ENCODE assay signal across 10 mouse cellular contexts in genomic region chr4:62517046-62517445, GRCm38 (mm10). TPM values are rescaled to one million over a fixed set of nuclear protein-coding genes. Genes with fewer than 3 reads are reported as not detected.
DNase-seq lines count a peak whose midpoint lies in the region; ATAC-seq and TF ChIP-seq lines count a peak whose summit lies in the region.
"Had no signal": no experiment of that assay in that cellular context is flagged by ENCODE, and none has a peak within 500 bp of the region (broad histone marks: within the 10 kb centered on the region; RNA-seq: fewer than 3 reads in every experiment).

No protein-coding gene starts in this region.

- no peaks in the 10 kb centered on the region for H3K27me3 ChIP-seq in heart, embryonic 10.5 days (ENCODE audit: insufficient read depth, poor library complexity, severe bottlenecking)
- no peaks in the 10 kb centered on the region for H3K27me3 ChIP-seq in G1E (ENCODE audit: insufficient read depth, low read length)
- no peaks in the 10 kb centered on the region for H3K27me3 ChIP-seq in heart, embryonic 16.5 days (ENCODE audit: control insufficient read depth, insufficient read depth, low read length)
- no peaks in the 10 kb centered on the region for H3K27me3 ChIP-seq in lung, embryonic 15.5 days

- ATAC-seq in G1E (ENCODE audit: extremely low read depth, insufficient number of reproducible peaks, low FRiP score, poor library complexity, severe bottlenecking): no peak
- ATAC-seq in heart, embryonic 16.5 days (replicated peaks; ENCODE audit: extremely low read depth, insufficient read depth, low FRiP score): no peak
- ATAC-seq in lung, embryonic 15.5 days (ENCODE audit: borderline replicate concordance, extremely low read depth, low FRiP score, low TSS enrichment): no peak

- H3K27ac ChIP-seq in heart, embryonic 10.5 days: peak overlapping the region; percentile 84
- peak overlapping the region; percentile 55 for H3K27ac ChIP-seq in heart, embryonic 16.5 days (ENCODE audit: low read length)
- H3K27ac ChIP-seq in lung, embryonic 15.5 days: peak overlapping the region; percentile 89

- no peak overlapping the region for H3K4me2 ChIP-seq in heart, embryonic 16.5 days (ENCODE audit: low read depth, low read length)
- peak overlapping the region; percentile 75; the same call in 1 of the 2 replicates for H3K4me2 ChIP-seq in lung, embryonic 15.5 days

- peak overlapping the region; percentile 71 for H3K4me3 ChIP-seq in heart, embryonic 10.5 days
- peak overlapping the region; percentile 77; the same call in 1 of the 2 replicates for H3K4me3 ChIP-seq in G1E (ENCODE audit: low read depth, low read length)
- H3K4me3 ChIP-seq in heart, embryonic 16.5 days (ENCODE audit: low read length): no peak overlapping the region
- no peak overlapping the region for H3K4me3 ChIP-seq in lung, embryonic 15.5 days

- peaks cover 25% of the 10 kb centered on the region for H3K36me3 ChIP-seq in heart, embryonic 10.5 days
- peaks cover 45% of the 10 kb centered on the region for H3K36me3 ChIP-seq in G1E (replicated peaks)
- H3K36me3 ChIP-seq in heart, embryonic 16.5 days (ENCODE audit: control insufficient read depth, insufficient read depth): peaks cover 11% of the 10 kb centered on the region
- peaks cover 18% of the 10 kb centered on the region for H3K36me3 ChIP-seq in lung, embryonic 15.5 days

- intact Hi-C loops in heart, postnatal 36 days (cut with DNase I): loop anchor here (5.0 kb wide), 1 partner anchor 110 kb away; the partner anchor contains the start of genes Cdc26 and Prpf4
- intact Hi-C loops in gastrocnemius, postnatal 14 days (cut with DNase I; ENCODE audit: low total_unique reads): no loop called here

- 82% methylated on average over 8 of the region's 8 CpGs for WGBS in heart, embryonic 10.5 days
- WGBS in heart, embryonic 16.5 days: 85% methylated on average over 8 of the region's 8 CpGs
- WGBS in lung, embryonic 15.5 days: 71% methylated on average over 8 of the region's 8 CpGs

- H3K4me1 ChIP-seq in heart, embryonic 10.5 days: peaks cover 41% of the 10 kb centered on the region
- peaks cover 83% of the 10 kb centered on the region for H3K4me1 ChIP-seq in G1E (ENCODE audit: insufficient read depth, low read depth, low read length)
- H3K4me1 ChIP-seq in heart, embryonic 16.5 days (ENCODE audit: control insufficient read depth, insufficient read depth, low read length): peaks cover 34% of the 10 kb centered on the region
- H3K4me1 ChIP-seq in lung, embryonic 15.5 days: peaks cover 52% of the 10 kb centered on the region

- no peak for DNase-seq in heart, embryonic 10.5 days (ENCODE audit: low spot score)
- DNase-seq in heart, postnatal 36 days: no peak
- DNase-seq in G1E (ENCODE audit: low spot score) (no peak), MN1 (ENCODE audit: low spot score) (no peak)
- DNase-seq in adrenal gland, adult (ENCODE audit: inconsistent age in 2 of 2, low spot score in 1 of 2): no peak
- DNase-seq in gastrocnemius, postnatal 14 days: no peak
- DNase-seq: thymus, postnatal 25 days had no signal

- TF ChIP-seq CTCF in G1E (IDR thresholded peaks at IDR 0.05; ENCODE audit: low read depth, low read length): no peak

- no peaks in the 10 kb centered on the region for H3K9me3 ChIP-seq in heart, embryonic 10.5 days
- H3K9me3 ChIP-seq in G1E (replicated peaks): no peaks in the 10 kb centered on the region
- H3K9me3 ChIP-seq in heart, embryonic 16.5 days (replicated peaks; ENCODE audit: control insufficient read depth, low read length): no peaks in the 10 kb centered on the region
- H3K9me3 ChIP-seq in lung, embryonic 15.5 days: no peaks in the 10 kb centered on the region

- H3K9ac ChIP-seq in heart, embryonic 16.5 days (ENCODE audit: low read length): no peak overlapping the region
- H3K9ac ChIP-seq in lung, embryonic 15.5 days: no peak overlapping the region

RNA-seq across cellular contexts. Expression of gene Alad, which starts 2.7 kb away (rescaled TPM):
- polyA plus RNA-seq in heart, embryonic 10.5 days (2016; fragmentation: Nextera tagmentation; extraction: Ambion mirVana): 144 and 157 TPM in 2 replicates
- 10 to 100 TPM; 68.1 to 68.2 TPM for total RNA-seq in heart, postnatal 36 days (2021)
- total RNA-seq in G1E (2014; fragmentation: Nextera tagmentation): 81.6 and 123 TPM in 2 replicates
- 49.4 and 53.1 TPM in 2 replicates for total RNA-seq in G1E (2017)
- 196 and 200 TPM in 2 replicates for polyA plus RNA-seq in G1E (2012)
- 57.6 and 69.8 TPM in 2 replicates for polyA plus RNA-seq in heart, embryonic 16.5 days (2015; fragmentation: Nextera tagmentation; extraction: Ambion mirVana)
- 116 and 117 TPM in 2 replicates for polyA plus RNA-seq in lung, embryonic 15.5 days (2015; fragmentation: Nextera tagmentation; extraction: Ambion mirVana)
- total RNA-seq in gastrocnemius, postnatal 14 days (2021): 10 to 100 TPM; 21.9 to 22.1 TPM

RNA-seq across cellular contexts. Expression of gene Pole3, which starts 7.8 kb away (rescaled TPM):
- 72.1 and 87.4 TPM in 2 replicates for polyA plus RNA-seq in heart, embryonic 10.5 days (2016; fragmentation: Nextera tagmentation; extraction: Ambion mirVana)
- total RNA-seq in heart, postnatal 36 days (2021): 10 to 100 TPM; 17.1 to 20.2 TPM
- 32.5 and 36.3 TPM in 2 replicates for total RNA-seq in G1E (2014; fragmentation: Nextera tagmentation)
- total RNA-seq in G1E (2017): 71.7 and 73.9 TPM in 2 replicates
- 37.2 and 40.9 TPM in 2 replicates for polyA plus RNA-seq in G1E (2012)
- 47.8 and 51.4 TPM in 2 replicates for polyA plus RNA-seq in heart, embryonic 16.5 days (2015; fragmentation: Nextera tagmentation; extraction: Ambion mirVana)
- polyA plus RNA-seq in lung, embryonic 15.5 days (2015; fragmentation: Nextera tagmentation; extraction: Ambion mirVana): 89.5 and 90.2 TPM in 2 replicates
- total RNA-seq in gastrocnemius, postnatal 14 days (2021): 10 to 100 TPM; 15.8 to 16.9 TPM

RNA-seq across cellular contexts. Expression of gene 4933430I17Rik, which starts 8.1 kb away (rescaled TPM):
- 0.36 and 0.49 TPM in 2 replicates for polyA plus RNA-seq in heart, embryonic 10.5 days (2016; fragmentation: Nextera tagmentation; extraction: Ambion mirVana)
- under 1 TPM in 1 of 2 experiments, not detected in 1; 0.22 TPM for total RNA-seq in heart, postnatal 36 days (2021)
- 0.53 TPM in 1 of 2 replicates, not detected in the other for total RNA-seq in G1E (2014; fragmentation: Nextera tagmentation)
- total RNA-seq in G1E (2017): 0.27 and 0.29 TPM in 2 replicates
- polyA plus RNA-seq in G1E (2012): 0.05 TPM in 1 of 2 replicates, not detected in the other
- 0.32 and 0.41 TPM in 2 replicates for polyA plus RNA-seq in heart, embryonic 16.5 days (2015; fragmentation: Nextera tagmentation; extraction: Ambion mirVana)
- 0.47 and 0.72 TPM in 2 replicates for polyA plus RNA-seq in lung, embryonic 15.5 days (2015; fragmentation: Nextera tagmentation; extraction: Ambion mirVana)
- under 1 TPM; 0.33 to 0.45 TPM for total RNA-seq in gastrocnemius, postnatal 14 days (2021)

RNA-seq across cellular contexts. Expression of gene Hdhd3, which starts 13.8 kb away (rescaled TPM):
- polyA plus RNA-seq in heart, embryonic 10.5 days (2016; fragmentation: Nextera tagmentation; extraction: Ambion mirVana): 7.0 and 10.1 TPM in 2 replicates
- 1 to 10 TPM; 3.2 to 3.8 TPM for total RNA-seq in heart, postnatal 36 days (2021)
- total RNA-seq in G1E (2014; fragmentation: Nextera tagmentation): 1.8 and 2.3 TPM in 2 replicates
- total RNA-seq in G1E (2017): 1.3 and 1.7 TPM in 2 replicates
- 1.7 and 3.0 TPM in 2 replicates for polyA plus RNA-seq in G1E (2012)
- 9.6 and 10.0 TPM in 2 replicates for polyA plus RNA-seq in heart, embryonic 16.5 days (2015; fragmentation: Nextera tagmentation; extraction: Ambion mirVana)
- polyA plus RNA-seq in lung, embryonic 15.5 days (2015; fragmentation: Nextera tagmentation; extraction: Ambion mirVana): 18.6 and 21.1 TPM in 2 replicates
- total RNA-seq in gastrocnemius, postnatal 14 days (2021): 1 to 10 TPM; 3.1 to 3.5 TPM
- total RNA-seq: neutrophil, adult 5-6 weeks had no signal

RNA-seq across cellular contexts. Expression of gene Bspry, which starts 37.2 kb away (rescaled TPM):
- 0.46 and 2.0 TPM in 2 replicates for polyA plus RNA-seq in heart, embryonic 10.5 days (2016; fragmentation: Nextera tagmentation; extraction: Ambion mirVana)
- total RNA-seq in heart, postnatal 36 days (2021): not detected
- 0.53 TPM in 1 of 2 replicates, not detected in the other for total RNA-seq in G1E (2014; fragmentation: Nextera tagmentation)
- 0.06 and 0.11 TPM in 2 replicates for total RNA-seq in G1E (2017)
- polyA plus RNA-seq in G1E (2012): 0.09 TPM in 1 of 2 replicates, not detected in the other
- polyA plus RNA-seq in heart, embryonic 16.5 days (2015; fragmentation: Nextera tagmentation; extraction: Ambion mirVana): 3.4 and 6.3 TPM in 2 replicates
- polyA plus RNA-seq in lung, embryonic 15.5 days (2015; fragmentation: Nextera tagmentation; extraction: Ambion mirVana): 36.7 and 44.0 TPM in 2 replicates
- under 1 TPM; 0.24 to 0.53 TPM for total RNA-seq in gastrocnemius, postnatal 14 days (2021)

Comparison
In these comparisons a context has a peak if more than half of its experiments do, and no peak if none do; other contexts are left out.
1. H3K4me3 ChIP-seq: peak in heart, embryonic 10.5 days (single experiment) and G1E (single experiment); none in heart, embryonic 16.5 days (single experiment) and lung, embryonic 15.5 days (single experiment).
2. Peak in every context shown above with its lines, with median percentiles within 50 percentile points of each other: H3K27ac ChIP-seq.